Mouse (Mus musculus) adrenal gland, postnatal 14 days (tissue): Measurements from ENCODE around the gene Tmem207. TPM values are rescaled to one million over a fixed set of nuclear protein-coding genes. Genes with fewer than 3 reads are reported as not detected.

ENCODE experiments used
- DNase-seq: peaks from one replicate; pipeline ENCODE4 v3.0.0; 2021; ENCODE audit warnings: mixed read lengths
- total RNA-seq: library from RNA; stranded (reverse); gene quantifications from 2 replicates; pipeline ENCODE4 v1.2.3, GENCODE M21; 2021

Tmem207 gene
- total RNA-seq, 1 experiment from 2014 or later, result not detected

- no peak for DNase-seq
These were observed 72.4 kb downstream of the Tmem207 start for GRCm38 (mm10) chr16:26454163-26454562.

Other genes with a start within 250 kb of the Tmem207 start
- 15.6 and 22.8 TPM in 2 replicates for gene Cldn1, start 154.9 kb downstream of the Tmem207 start, total RNA-seq
- not detected in 2 replicates for gene Cldn16, start 63.6 kb downstream of the Tmem207 start, total RNA-seq
- gene Il1rap, start 54.9 kb upstream of the Tmem207 start, total RNA-seq, result 8.6 and 19.8 TPM in 2 replicates